Mouse (Mus musculus): ENCODE measurements around the gene Trak2.
"Not testable (repeated sequence)": the region's sequence is repeated elsewhere in the genome, so short reads cannot be mapped to it uniquely, and the experiment has no call there.

The Trak2 gene

DNA sequence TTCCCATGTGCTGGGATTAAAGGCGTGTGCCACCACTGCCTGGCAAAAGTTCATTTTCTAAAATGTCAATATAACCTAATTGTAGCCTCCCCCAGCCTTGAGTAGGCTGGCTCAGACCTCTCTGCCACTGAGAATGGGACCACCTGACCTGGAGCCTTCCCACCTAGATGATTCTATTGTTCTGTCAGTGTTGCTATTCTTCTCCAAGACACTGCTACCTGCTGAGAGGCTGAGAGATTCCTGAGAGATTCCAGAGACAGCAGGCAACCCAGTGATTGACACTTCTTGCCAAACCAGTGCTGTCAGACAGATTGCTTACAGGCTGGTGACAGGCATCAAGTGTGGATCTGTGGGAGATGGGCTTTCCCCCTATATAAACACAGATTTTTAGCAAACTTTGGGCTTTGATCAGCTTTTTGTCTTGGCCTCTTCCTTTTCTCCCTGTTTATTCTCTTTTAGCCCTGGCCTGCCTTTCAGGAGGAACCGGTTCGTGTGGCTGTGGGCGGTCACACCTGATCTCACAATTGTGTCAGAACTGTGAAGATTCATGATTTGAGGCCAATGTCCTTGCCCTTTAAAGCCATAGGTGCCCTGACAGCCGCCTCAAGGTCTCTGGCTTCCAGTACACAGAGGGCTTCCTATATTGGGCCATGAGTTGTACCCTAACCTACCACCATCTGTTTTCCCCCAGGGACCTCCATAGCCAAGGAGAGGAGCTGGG, 83.2 kb downstream of the Trak2 start:
- no peak for DNase-seq (ENCODE audit: low read depth, low spot score)

DNA sequence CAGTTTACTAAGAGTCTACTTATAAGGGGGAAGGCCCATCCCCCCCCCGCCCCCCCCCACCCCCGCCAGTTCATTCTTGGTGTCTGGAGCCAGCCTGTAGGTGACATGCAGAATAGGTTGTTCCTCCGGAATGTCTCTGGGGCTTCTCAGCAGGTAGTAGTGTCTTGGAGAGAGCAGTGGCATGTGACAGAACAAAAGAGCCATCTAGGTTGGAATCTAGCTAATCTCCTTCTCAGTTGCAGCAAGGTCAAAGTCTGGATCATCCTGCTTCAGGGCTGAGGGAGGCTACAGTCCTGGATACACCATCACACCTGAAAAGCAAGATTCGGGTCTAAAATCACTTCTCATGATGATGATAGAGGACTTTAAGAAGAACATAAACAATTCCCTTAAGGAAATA, 87.6 kb downstream of the Trak2 start:
- no peak for DNase-seq (ENCODE audit: low read depth, low spot score)

DNA sequence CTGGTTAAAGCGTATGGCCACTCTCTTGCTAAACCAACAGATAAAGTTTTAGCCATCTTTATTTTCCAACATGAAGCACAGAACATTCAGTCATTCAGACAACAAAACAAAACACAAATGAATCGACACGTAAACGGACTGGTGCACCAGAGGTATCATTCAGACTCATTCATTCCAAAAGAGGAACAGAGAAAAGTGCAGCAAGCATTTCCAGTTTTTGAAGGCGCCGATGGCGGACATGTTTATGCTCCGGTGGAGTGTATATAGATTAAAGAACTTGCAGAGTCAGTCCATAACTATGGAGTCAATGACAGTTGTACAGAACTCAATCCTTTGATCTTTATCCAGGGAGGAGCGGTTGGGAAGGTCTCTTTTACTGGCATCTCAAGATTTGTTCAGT, 90.0 kb downstream of the Trak2 start:
- DNase-seq (ENCODE audit: low read depth, low spot score), result peak; percentile 71

DNA sequence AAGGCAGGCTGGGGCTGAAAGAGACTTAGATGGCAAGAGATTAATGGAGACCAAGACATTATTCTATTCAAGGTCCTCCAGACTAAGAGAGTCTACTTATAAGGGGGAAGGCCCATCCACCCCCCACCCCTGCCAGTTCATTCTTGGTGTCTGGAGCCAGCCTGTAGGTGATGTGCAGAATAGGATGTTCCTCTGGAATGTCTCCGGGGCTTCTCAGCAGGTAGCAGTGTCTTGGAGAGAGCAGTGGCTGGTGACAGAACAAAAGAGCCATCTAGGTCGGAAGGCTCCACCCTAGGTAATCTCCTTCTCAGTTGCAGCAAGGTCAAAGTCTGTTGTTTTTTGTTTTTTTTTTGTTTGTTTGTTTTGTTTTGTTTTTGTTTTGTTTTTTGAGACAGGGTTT, 93.9 kb downstream of the Trak2 start:
- DNase-seq (ENCODE audit: low read depth, low spot score), result not testable (repeated sequence)

DNA sequence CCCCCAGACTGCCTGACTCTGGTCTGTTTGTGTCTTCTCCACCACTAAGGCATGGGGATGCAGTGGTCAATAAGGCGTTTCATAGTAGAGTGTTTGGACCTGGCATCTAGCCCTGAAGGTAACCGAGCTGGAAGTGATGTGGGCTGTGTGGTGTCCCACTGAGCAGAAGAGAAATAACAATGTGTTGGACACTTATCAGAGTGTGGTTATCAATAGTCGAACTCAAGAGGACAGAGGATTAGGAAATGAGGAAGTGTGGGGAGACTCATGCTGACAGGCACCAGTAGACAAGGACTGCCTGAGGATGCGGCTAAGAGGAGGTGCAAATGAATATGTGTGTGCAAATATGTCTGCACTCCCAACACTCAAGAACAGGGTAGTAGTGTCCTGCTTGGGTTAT, 96.7 kb downstream of the Trak2 start:
- not testable (repeated sequence) for DNase-seq (ENCODE audit: low read depth, low spot score)

DNA sequence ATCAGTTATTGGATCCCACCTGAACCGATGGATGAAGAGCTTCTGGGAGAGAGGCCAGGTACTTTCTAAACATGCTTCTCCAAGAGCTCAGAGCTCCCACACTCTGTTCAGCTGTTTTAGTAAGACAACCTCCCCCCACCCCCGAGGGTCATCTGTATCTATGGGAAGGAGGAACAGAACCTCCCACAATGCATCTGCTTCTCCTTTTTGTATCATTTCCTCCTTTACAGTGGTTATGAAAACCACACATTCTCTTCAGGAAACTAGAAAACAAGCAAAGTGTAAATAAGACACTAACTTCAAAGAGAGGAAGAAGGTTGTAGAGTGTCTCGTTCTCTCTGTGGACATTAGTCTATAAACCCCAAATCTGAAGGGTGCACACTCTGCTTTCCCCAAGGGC, 112.6 kb downstream of the Trak2 start:
- not testable (repeated sequence) for DNase-seq (ENCODE audit: low read depth, low spot score)

DNA sequence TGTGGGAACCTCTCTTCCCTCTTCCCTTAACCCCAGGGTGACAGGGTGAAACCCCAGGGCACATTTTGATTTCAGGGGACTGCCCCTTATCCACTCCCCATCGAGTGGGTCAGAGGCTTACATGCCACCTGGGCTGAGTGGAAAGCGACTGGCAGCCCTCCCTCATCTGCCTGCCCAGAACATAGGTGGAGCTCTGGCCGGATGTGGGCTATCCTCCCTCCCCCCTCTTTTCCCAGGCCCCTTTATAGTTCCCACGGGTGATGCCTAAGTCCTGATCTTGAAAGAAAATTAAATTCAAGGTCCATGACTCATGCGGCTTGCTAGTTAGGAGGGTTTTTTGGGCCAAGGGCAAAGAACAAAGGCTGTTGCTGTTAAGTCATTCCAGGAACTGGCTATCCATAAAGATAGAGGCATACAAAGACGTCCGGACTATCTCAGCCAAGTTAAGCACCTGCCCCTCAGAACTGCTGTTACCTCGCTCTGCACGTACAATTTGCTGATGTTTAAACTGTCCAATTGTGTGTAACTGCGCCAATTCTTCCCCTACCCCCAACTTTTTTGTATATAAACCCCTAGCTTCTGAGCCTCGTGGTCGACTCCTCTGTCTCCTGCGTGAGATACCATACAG, 113.4 kb downstream of the Trak2 start:
- peak; percentile 51 for DNase-seq (ENCODE audit: low read depth, low spot score)

DNA sequence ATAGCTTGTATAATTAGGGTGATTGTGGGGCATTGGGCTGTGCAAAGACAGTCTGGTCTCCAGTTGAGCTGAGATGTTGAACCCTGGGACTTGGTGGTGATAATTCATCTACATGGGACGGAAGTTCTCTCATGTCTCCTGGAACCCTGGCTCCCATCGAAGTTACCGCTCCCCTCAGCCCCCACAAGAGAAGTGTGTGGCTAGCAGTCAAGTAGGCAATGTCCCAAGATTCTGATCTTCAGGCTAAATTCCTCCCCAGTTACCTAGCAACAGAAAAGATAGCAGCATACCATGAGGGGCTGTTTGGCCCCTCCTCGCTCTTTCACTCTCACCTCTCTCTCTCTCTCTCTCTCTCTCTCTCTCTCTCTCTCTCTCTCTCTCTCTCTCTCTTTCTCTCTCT, 114.1 kb downstream of the Trak2 start:
- DNase-seq (ENCODE audit: low read depth, low spot score), result not testable (repeated sequence)

DNA sequence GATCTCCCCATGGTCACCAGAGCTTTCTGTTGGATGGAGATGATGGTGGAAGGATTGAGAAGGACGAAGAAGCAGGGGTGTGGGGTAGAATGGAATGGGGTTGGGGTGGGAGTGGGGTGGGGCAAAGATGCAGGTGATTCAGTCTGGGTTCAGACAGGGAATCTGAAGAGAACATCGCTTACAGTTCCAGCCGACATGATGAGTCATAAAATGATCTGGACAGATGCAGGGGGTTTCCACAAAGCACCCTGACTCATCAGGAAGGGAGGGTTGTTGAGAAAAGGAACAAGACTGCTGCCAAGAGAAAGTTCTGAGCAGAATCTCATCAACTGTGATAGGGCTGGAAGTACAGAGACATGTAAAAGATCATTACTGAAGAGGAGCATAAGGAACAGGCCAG, 116.4 kb downstream of the Trak2 start:
- peak; percentile 43 for DNase-seq (ENCODE audit: low read depth, low spot score)

Measured in A20 (cell line).